Mouse (Mus musculus) splenic B cell, adult 2 months (primary cell): ENCODE measurements around the gene Peak1.
"Not testable (repeated sequence)": the region's sequence is repeated elsewhere in the genome, so short reads cannot be mapped to it uniquely, and the experiment has no call there.

ENCODE experiments used
- DNase-seq: peaks from one replicate; pipeline ENCODE4 v3.0.0-alpha.2; 2011; ENCODE audit warnings: low read depth, low spot score
- H3K27me3 ChIP-seq: 2 replicates; pipeline ENCODE4 v1.6.1; 2012; ENCODE audit warnings: mild to moderate bottlenecking, low read length, moderate library complexity, mixed read lengths; ENCODE audit not compliant: control insufficient read depth, poor library complexity, insufficient read depth, severe bottlenecking
- H3K36me3 ChIP-seq: 2 replicates; pipeline ENCODE4 v1.6.1; 2012; ENCODE audit warnings: mild to moderate bottlenecking, low read length, moderate library complexity, mixed read lengths; ENCODE audit not compliant: control insufficient read depth, poor library complexity, insufficient read depth, severe bottlenecking

Gene Peak1

GRCm38 (mm10) chr9:56227626-56228025 lies 190.2 kb downstream of the Peak1 start:
- DNase-seq, result no peak
- no peaks in the 10 kb centered on the region; the same call in 1 of the 2 replicates for H3K36me3 ChIP-seq
- no peaks in the 10 kb centered on the region for H3K27me3 ChIP-seq

DNA sequence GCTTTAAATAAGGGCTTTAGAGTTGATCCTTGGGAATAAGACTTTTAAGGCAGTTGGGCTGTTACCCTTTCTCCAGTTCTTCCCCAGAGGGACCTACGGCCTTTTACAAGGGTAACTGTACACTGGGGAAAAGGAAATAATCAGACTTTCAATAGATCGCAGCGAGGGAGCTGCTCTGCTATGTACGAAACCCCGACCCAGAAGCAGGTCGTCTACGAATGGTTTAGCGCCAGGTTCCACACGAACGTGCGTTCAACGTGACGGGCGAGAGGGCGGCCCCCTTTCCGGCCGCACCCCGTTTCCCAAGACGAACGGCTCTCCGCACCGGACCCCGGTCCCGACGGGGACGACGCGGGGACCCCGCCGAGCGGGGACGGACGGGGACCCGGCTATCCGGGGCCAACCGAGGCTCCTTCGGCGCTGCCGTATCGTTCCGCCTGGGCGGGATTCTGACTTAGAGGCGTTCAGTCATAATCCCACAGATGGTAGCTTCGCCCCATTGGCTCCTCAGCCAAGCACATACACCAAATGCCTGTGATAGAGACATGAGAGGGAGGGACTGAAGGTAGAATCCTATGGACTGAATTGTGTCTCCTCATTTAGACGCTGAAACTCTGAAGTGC lies 194.3 kb downstream of the Peak1 start:
- not testable (repeated sequence) for H3K27me3 ChIP-seq, DNase-seq, H3K36me3 ChIP-seq

- no peak for DNase-seq
Measured at GRCm38 (mm10) chr9:56218860-56219259, 199.0 kb downstream of the Peak1 start.

GRCm38 (mm10) chr9:56218043-56218442 lies 199.8 kb downstream of the Peak1 start:
- DNase-seq, result no peak
- Histone ChIP-seq H3K27me3 (no peaks in the 10 kb centered on the region), H3K36me3 (no peaks in the 10 kb centered on the region)

More at GRCm38 (mm10) chr9:56218860-56219259, 199.0 kb downstream of the Peak1 start:
- H3K36me3 ChIP-seq, result no peaks in the 10 kb centered on the region
- H3K27me3 ChIP-seq, result no peaks in the 10 kb centered on the region

- Histone ChIP-seq H3K36me3 (no peaks in the 10 kb centered on the region), H3K27me3 (no peaks in the 10 kb centered on the region)
- no peak for DNase-seq
Measured at GRCm38 (mm10) chr9:56217386-56217785, 200.5 kb downstream of the Peak1 start.

- DNase-seq, result peak; percentile 68
- H3K36me3 ChIP-seq, result no peaks in the 10 kb centered on the region
Measured at GRCm38 (mm10) chr9:56213451-56214291, 204.2 kb downstream of the Peak1 start.

GRCm38 (mm10) chr9:56208817-56209216 lies 209.1 kb downstream of the Peak1 start:
- no peaks in the 10 kb centered on the region; the same call in 1 of the 2 replicates for H3K27me3 ChIP-seq
- H3K36me3 ChIP-seq, result no peaks in the 10 kb centered on the region
- DNase-seq, result no peak

More at GRCm38 (mm10) chr9:56213451-56214291, 204.2 kb downstream of the Peak1 start:
- H3K27me3 ChIP-seq, result no peaks in the 10 kb centered on the region; the same call in 1 of the 2 replicates

DNA sequence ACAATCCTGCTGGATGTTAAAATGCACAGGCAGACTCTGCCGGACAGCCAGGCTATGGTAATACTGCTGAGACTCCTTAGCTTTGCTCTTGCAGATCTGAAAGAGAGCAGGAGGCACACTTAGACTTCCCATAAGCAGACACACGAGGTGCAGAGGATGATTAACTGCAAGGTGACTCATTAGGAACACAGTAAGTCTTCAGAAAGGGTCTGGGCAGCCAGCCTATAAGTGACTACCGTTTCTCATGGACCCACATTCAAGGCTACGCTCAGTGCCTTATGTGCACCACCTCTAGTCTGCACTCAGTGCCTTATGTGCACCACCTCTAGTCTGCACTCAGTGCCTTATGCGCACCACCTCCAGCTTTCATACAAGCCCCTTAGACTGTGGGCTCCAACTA lies 210.4 kb downstream of the Peak1 start:
- DNase-seq, result no peak
- Histone ChIP-seq H3K36me3 (no peaks in the 10 kb centered on the region), H3K27me3 (no peaks in the 10 kb centered on the region; the same call in 1 of the 2 replicates)

DNA sequence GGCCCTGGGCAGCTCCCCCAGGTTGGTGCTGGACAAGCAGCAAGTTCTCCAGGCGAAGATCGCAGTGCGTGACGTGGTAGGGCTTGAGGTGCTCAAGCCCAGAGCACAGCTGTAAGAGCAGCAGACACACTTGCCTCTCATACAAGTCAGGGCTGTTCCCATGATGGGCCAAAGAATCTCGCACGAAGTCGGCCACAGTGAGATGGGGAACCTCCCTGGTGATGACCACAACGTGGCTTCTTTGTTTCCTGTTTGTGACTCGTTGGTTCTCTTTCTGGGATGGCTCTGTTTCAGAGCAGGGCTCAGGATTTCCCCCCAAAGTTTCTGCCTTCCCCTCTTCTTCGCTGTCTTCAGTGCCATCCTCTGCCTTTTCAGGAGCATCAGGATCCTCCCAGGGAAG lies 210.8 kb downstream of the Peak1 start:
- H3K27me3 ChIP-seq, result no peaks in the 10 kb centered on the region; the same call in 1 of the 2 replicates
- DNase-seq, result no peak
- H3K36me3 ChIP-seq, result no peaks in the 10 kb centered on the region

- DNase-seq, result no peak
- Histone ChIP-seq H3K27me3 (no peaks in the 10 kb centered on the region; the same call in 1 of the 2 replicates), H3K36me3 (no peaks in the 10 kb centered on the region)
Measured at GRCm38 (mm10) chr9:56205336-56205735, 212.5 kb downstream of the Peak1 start.

DNA sequence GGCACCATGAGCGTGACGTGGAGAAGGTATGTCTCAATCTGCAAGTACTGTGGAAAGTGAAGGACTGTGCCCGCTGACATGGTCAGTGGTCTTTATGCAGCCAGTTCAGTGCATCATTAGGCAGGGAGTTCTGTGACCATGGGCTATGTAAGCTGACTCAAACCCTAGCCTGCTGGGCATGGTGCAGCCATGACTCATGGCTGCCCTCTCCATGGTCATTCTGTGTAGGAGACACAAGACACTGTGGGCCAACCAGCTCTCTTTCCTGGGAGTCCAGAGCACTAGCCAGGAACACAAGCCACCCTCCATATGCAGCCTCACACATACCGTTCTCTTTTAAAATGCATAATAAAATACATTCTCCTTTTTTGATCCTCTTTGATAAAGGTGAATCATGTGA lies 213.6 kb downstream of the Peak1 start:
- no peak for DNase-seq
- Histone ChIP-seq H3K27me3 (no peaks in the 10 kb centered on the region), H3K36me3 (no peaks in the 10 kb centered on the region)

GRCm38 (mm10) chr9:56200645-56201314 lies 217.1 kb downstream of the Peak1 start:
- Histone ChIP-seq H3K36me3 (no peaks in the 10 kb centered on the region), H3K27me3 (no peaks in the 10 kb centered on the region)

DNA sequence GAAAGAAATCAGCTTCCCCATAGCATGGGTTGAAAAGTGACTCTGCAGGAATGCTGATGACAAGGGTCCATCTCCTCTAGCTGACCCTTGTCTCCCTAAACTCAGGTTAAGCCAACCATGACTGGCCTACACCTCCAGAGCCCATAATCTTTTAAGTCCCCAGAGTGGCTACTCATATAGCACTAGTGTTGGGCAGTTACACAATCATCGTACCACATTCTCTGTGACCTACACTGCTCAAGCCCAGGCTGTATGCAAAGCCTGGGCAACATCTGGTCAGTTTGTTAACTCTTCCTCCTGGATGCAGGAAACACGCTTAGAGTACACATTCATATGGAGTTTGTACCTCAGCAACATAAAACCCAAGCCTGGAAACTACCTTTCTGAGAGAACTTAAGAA lies 217.7 kb downstream of the Peak1 start:
- Histone ChIP-seq H3K27me3 (no peaks in the 10 kb centered on the region), H3K36me3 (no peaks in the 10 kb centered on the region)
- no peak for DNase-seq

More at GRCm38 (mm10) chr9:56200645-56201314, 217.1 kb downstream of the Peak1 start:
- DNase-seq, result peak; percentile 84

DNA sequence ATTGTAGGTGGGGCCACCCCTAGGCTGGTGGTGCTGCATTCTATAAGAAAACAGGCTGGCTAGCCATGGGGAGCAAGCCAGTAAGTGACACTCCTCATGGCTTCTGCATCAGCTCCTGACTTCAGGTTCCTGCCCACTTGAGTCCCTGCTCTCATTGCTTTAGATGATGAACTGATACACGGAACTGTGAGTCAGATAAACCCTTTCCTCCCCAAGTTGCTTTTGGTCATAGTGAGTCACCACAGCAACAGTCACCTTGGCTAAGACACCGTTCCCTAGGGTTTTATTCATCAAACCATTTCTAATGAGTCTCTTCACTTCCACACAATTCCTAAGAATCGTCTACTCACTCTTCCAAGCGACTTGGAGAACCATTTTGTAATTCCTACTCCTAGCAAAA lies 220.9 kb downstream of the Peak1 start:
- Histone ChIP-seq H3K27me3 (no peaks in the 10 kb centered on the region), H3K36me3 (no peaks in the 10 kb centered on the region)
- DNase-seq, result no peak

DNA sequence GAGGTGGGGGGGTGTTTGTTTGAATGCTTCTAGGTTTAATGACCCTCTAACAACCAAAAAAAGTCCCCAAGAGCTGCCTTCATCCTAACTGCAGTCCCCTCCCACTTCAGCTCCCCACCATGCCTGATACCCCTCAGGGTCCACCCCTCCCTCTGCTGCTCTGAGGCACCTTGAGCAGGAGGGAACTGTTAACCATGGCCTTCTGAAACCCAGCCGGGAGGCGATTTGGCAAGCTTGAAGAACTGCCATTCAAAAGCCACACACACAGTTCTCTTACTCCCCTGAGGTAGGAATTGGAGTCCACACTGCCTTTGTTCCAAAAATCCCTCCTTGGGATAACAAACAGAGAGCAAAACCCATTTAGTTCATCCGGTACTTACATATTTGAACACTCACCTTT lies 222.7 kb downstream of the Peak1 start:
- no peak for DNase-seq
- H3K27me3 ChIP-seq, result no peaks in the 10 kb centered on the region
- H3K36me3 ChIP-seq, result no peaks in the 10 kb centered on the region
